Mouse (Mus musculus) heart, embryonic 16.5 days (tissue): Measurements from ENCODE around the gene 2610028H24Rik. TPM values are rescaled to one million over a fixed set of nuclear protein-coding genes. Genes with fewer than 3 reads are reported as not detected.

Source experiments
- ATAC-seq: fragments of 200-750 bp; cut with Nextera tagmentation; replicated peaks from 2 replicates; pipeline ENCODE4 v1.8.0; 2017; ENCODE audit warnings: moderate number of reproducible peaks; ENCODE audit not compliant: insufficient read depth, low FRiP score; ENCODE audit errors: extremely low read depth
- H3K27ac ChIP-seq: fragments of 300-500 bp; sonication (generic); 2 replicates; pipeline ENCODE4 v1.5.1; 2014; ENCODE audit warnings: mild to moderate bottlenecking, low read length, control low read depth, moderate library complexity
- H3K27me3 ChIP-seq: fragments of 300-500 bp; sonication (generic); 2 replicates; pipeline ENCODE4 v1.6.1; 2014; ENCODE audit warnings: low read length, mixed read lengths; ENCODE audit not compliant: control insufficient read depth, insufficient read depth
- H3K36me3 ChIP-seq: fragments of 300-500 bp; sonication (generic); 2 replicates; pipeline ENCODE4 v1.6.1; 2014; ENCODE audit not compliant: control insufficient read depth, insufficient read depth
- H3K4me1 ChIP-seq: fragments of 300-500 bp; sonication (generic); 2 replicates; pipeline ENCODE4 v1.6.1; 2014; ENCODE audit warnings: low read length, mixed read lengths; ENCODE audit not compliant: control insufficient read depth, insufficient read depth
- H3K4me2 ChIP-seq: fragments of 300-500 bp; sonication (generic); 2 replicates; pipeline ENCODE4 v1.6.1; 2014; ENCODE audit warnings: low read depth, mild to moderate bottlenecking, control low read depth, low read length
- H3K4me3 ChIP-seq: fragments of 300-500 bp; sonication (generic); 2 replicates; pipeline ENCODE4 v1.5.1; 2014; ENCODE audit warnings: mild to moderate bottlenecking, control low read depth, low read length
- H3K9ac ChIP-seq: fragments of 300-500 bp; sonication (generic); 2 replicates; pipeline ENCODE4 v1.6.1; 2014; ENCODE audit warnings: low read length, control low read depth
- H3K9me3 ChIP-seq: fragments of 300-500 bp; sonication (generic); replicated peaks from 2 replicates; pipeline ENCODE4 v1.6.1; 2016; ENCODE audit warnings: low read length; ENCODE audit not compliant: control insufficient read depth
- WGBS: fragments of 180-500 bp; shearing (Covaris S2); extraction: QIAGEN DNeasy Blood & Tissue Kit; methylation state at CpG from one replicate; pipeline ENCODE4 v1.1.7; 2014; 5-methylcytosine and 5-hydroxymethylcytosine counted together
- polyA plus RNA-seq: library from polyadenylated mRNA; unstranded; fragments of >200 nt; fragmentation: Nextera tagmentation; extraction: Ambion mirVana; gene quantifications from 2 replicates; pipeline ENCODE4 v1.2.1, GENCODE M21; 2015

The 2610028H24Rik gene
- polyA plus RNA-seq, 1 experiment from 2014 or later = 0.76 TPM

GRCm38 (mm10) chr10:76504271-76504943, 55.5 kb downstream of the 2610028H24Rik start:
- Histone ChIP-seq H3K27ac (no peak overlapping the region), H3K4me3 (no peak overlapping the region), H3K9ac (no peak overlapping the region), H3K4me2 (no peak overlapping the region), H3K4me1 (no peaks in the 10 kb centered on the region), H3K9me3 (no peaks in the 10 kb centered on the region), H3K36me3 (peaks cover 71% of the 10 kb centered on the region), H3K27me3 (no peaks in the 10 kb centered on the region)
- WGBS = 84% methylated on average over 11 of the region's 11 CpGs
- no peak for ATAC-seq

GRCm38 (mm10) chr10:76505865-76506264, 57.0 kb downstream of the 2610028H24Rik start:
- no peak overlapping the region for H3K27ac ChIP-seq
- 82% methylated on average over 7 of the region's 7 CpGs for WGBS
- H3K9me3 ChIP-seq = no peaks in the 10 kb centered on the region
- H3K4me3 ChIP-seq = no peak overlapping the region
- no peaks in the 10 kb centered on the region for H3K27me3 ChIP-seq
- no peaks in the 10 kb centered on the region for H3K4me1 ChIP-seq
- peaks cover 62% of the 10 kb centered on the region for H3K36me3 ChIP-seq
- no peak overlapping the region for H3K4me2 ChIP-seq
- no peak for ATAC-seq
- no peak overlapping the region for H3K9ac ChIP-seq

Other genes with a start within 250 kb of the 2610028H24Rik start
- 58.5 and 60.4 TPM in 2 replicates for gene Prmt2, start 211.2 kb upstream of the 2610028H24Rik start, polyA plus RNA-seq
- gene S100b, start 195.2 kb upstream of the 2610028H24Rik start, polyA plus RNA-seq = 0.71 and 0.95 TPM in 2 replicates
- gene Dip2a, start 103.8 kb upstream of the 2610028H24Rik start, polyA plus RNA-seq = 9.0 and 11.0 TPM in 2 replicates
- gene AC141477.1, start 8.6 kb upstream of the 2610028H24Rik start, polyA plus RNA-seq = not detected in 2 replicates
- 12.6 and 12.9 TPM in 2 replicates for gene Pcnt, start 6.3 kb upstream of the 2610028H24Rik start, polyA plus RNA-seq
- gene Mcm3ap, start 19.8 kb downstream of the 2610028H24Rik start, polyA plus RNA-seq = 33.3 and 36.9 TPM in 2 replicates
- 4.9 and 5.4 TPM in 2 replicates for gene Ybey, start 20.0 kb downstream of the 2610028H24Rik start, polyA plus RNA-seq
- gene Lss, start 82.5 kb downstream of the 2610028H24Rik start, polyA plus RNA-seq = 8.0 and 8.2 TPM in 2 replicates
- 0.13 TPM in 1 of 2 replicates, not detected in the other for gene Spatc1l, start 113.2 kb downstream of the 2610028H24Rik start, polyA plus RNA-seq
- gene Ftcd, start 126.6 kb downstream of the 2610028H24Rik start, polyA plus RNA-seq = 3.5 and 4.0 TPM in 2 replicates
- gene Col6a2, start 174.5 kb downstream of the 2610028H24Rik start, polyA plus RNA-seq = 100 and 120 TPM in 2 replicates